Mouse (Mus musculus) midbrain, embryonic 16.5 days (tissue): Measurements from ENCODE around the gene Slc35g2. TPM values are rescaled to one million over a fixed set of nuclear protein-coding genes. Genes with fewer than 3 reads are reported as not detected.

ENCODE experiments used
- ATAC-seq: fragments of 200-750 bp; cut with Nextera tagmentation; 2 replicates; pipeline ENCODE4 v1.8.0; 2017; ENCODE audit warnings: moderate TSS enrichment
- H3K27ac ChIP-seq: fragments of 300-500 bp; sonication (generic); 2 replicates; pipeline ENCODE4 v1.5.1; 2014; ENCODE audit warnings: mild to moderate bottlenecking, low read length, mixed read lengths
- H3K27me3 ChIP-seq: fragments of 300-500 bp; sonication (generic); 2 replicates; pipeline ENCODE4 v1.6.1; 2014; ENCODE audit warnings: low read depth, low read length, mixed read lengths; ENCODE audit not compliant: control insufficient read depth, insufficient read depth
- H3K36me3 ChIP-seq: fragments of 300-500 bp; sonication (generic); 2 replicates; pipeline ENCODE4 v1.6.1; 2014; ENCODE audit warnings: mild to moderate bottlenecking, low read length, moderate library complexity, mixed read lengths; ENCODE audit not compliant: control insufficient read depth, insufficient read depth
- H3K4me1 ChIP-seq: fragments of 300-500 bp; sonication (generic); 2 replicates; pipeline ENCODE4 v1.6.1; 2014; ENCODE audit warnings: mild to moderate bottlenecking, low read length, mixed read lengths; ENCODE audit not compliant: control insufficient read depth, insufficient read depth
- H3K4me2 ChIP-seq: fragments of 300-500 bp; sonication (generic); 2 replicates; pipeline ENCODE4 v1.6.1; 2014; ENCODE audit warnings: mild to moderate bottlenecking, low read length, mixed read lengths
- H3K4me3 ChIP-seq: fragments of 300-500 bp; sonication (generic); 2 replicates; pipeline ENCODE4 v1.5.1; 2014; ENCODE audit warnings: low read depth, mild to moderate bottlenecking, low read length, moderate library complexity, mixed read lengths
- H3K9ac ChIP-seq: fragments of 300-500 bp; sonication (generic); 2 replicates; pipeline ENCODE4 v1.6.1; 2014; ENCODE audit warnings: low read depth, low read length, mixed read lengths
- H3K9me3 ChIP-seq: fragments of 300-500 bp; sonication (generic); replicated peaks from 2 replicates; pipeline ENCODE4 v1.6.1; 2014; ENCODE audit warnings: mild to moderate bottlenecking, low read length, mixed read lengths; ENCODE audit not compliant: control insufficient read depth, poor library complexity, severe bottlenecking
- WGBS: fragments of 180-500 bp; shearing (Covaris S2); extraction: QIAGEN DNeasy Blood & Tissue Kit; methylation state at CpG from one replicate; pipeline ENCODE4 v1.1.7; 2014; 5-methylcytosine and 5-hydroxymethylcytosine counted together
- polyA plus RNA-seq: library from polyadenylated mRNA; unstranded; fragments of >200 nt; fragmentation: Nextera tagmentation; extraction: Ambion mirVana; gene quantifications from 2 replicates; pipeline ENCODE4 v1.2.1, GENCODE M21; 2015

Slc35g2 gene
- polyA plus RNA-seq, 1 experiment from 2014 or later, result 21.9 TPM

GRCm38 (mm10) chr9:100507581-100507980 lies 63.3 kb downstream of the Slc35g2 start:
- Histone ChIP-seq H3K9ac (no peak overlapping the region), H3K9me3 (no peaks in the 10 kb centered on the region), H3K4me3 (no peak overlapping the region), H3K4me2 (no peak overlapping the region), H3K4me1 (peaks cover 2% of the 10 kb centered on the region; the same call in 1 of the 2 replicates), H3K27me3 (no peaks in the 10 kb centered on the region), H3K36me3 (no peaks in the 10 kb centered on the region), H3K27ac (no peak overlapping the region)
- 90% methylated on average over 2 of the region's 2 CpGs for WGBS
- no peak for ATAC-seq

- WGBS, result 76% methylated on average over 2 of the region's 2 CpGs
- no peak overlapping the region for H3K4me3 ChIP-seq
- H3K4me1 ChIP-seq, result peaks cover 1% of the 10 kb centered on the region; the same call in 1 of the 2 replicates
- no peak overlapping the region for H3K27ac ChIP-seq
- H3K9ac ChIP-seq, result no peak overlapping the region
- H3K9me3 ChIP-seq, result no peaks in the 10 kb centered on the region
- no peaks in the 10 kb centered on the region for H3K36me3 ChIP-seq
- no peak overlapping the region for H3K4me2 ChIP-seq
- no peak for ATAC-seq
- H3K27me3 ChIP-seq, result no peaks in the 10 kb centered on the region
Measured at GRCm38 (mm10) chr9:100506652-100507051, 64.2 kb downstream of the Slc35g2 start.

GRCm38 (mm10) chr9:100505498-100505897 lies 65.4 kb downstream of the Slc35g2 start:
- Histone ChIP-seq H3K36me3 (no peaks in the 10 kb centered on the region), H3K4me3 (no peak overlapping the region), H3K27me3 (no peaks in the 10 kb centered on the region), H3K4me2 (no peak overlapping the region), H3K9ac (no peak overlapping the region), H3K27ac (no peak overlapping the region), H3K4me1 (no peaks in the 10 kb centered on the region), H3K9me3 (no peaks in the 10 kb centered on the region)
- no peak for ATAC-seq
- WGBS, result 95% methylated on average over 4 of the region's 4 CpGs

Other genes starting within 250 kb of the Slc35g2 start
- gene Il20rb, start 84.3 kb downstream of the Slc35g2 start, polyA plus RNA-seq, result 0.16 and 0.32 TPM in 2 replicates
- 62.0 and 65.1 TPM in 2 replicates for gene Nck1, start 25.0 kb downstream of the Slc35g2 start, polyA plus RNA-seq
- 26.5 and 32.8 TPM in 2 replicates for gene Stag1, start 26.7 kb upstream of the Slc35g2 start, polyA plus RNA-seq